Mouse (Mus musculus) left cerebral cortex, postnatal 4 days (tissue): ENCODE data around the gene Ccnk. TPM values are rescaled to one million over a fixed set of nuclear protein-coding genes. Genes with fewer than 3 reads are reported as not detected.
A peak's percentile ranks its signal among the peaks of the same experiment; 100 is the strongest.

ENCODE experiments used
- DNase-seq: peaks from one replicate; pipeline ENCODE4 v3.0.0-alpha.2; 2022
- intact Hi-C: fragments of 180-260 bp; cut with DNase I; formaldehyde crosslinking; loops from one replicate; pipeline ENCODE4 v1.15.1; 2025
- total RNA-seq, 2 experiments: library from RNA; stranded (reverse); gene quantifications; 2 replicates each; pipeline ENCODE4 v1.2.3; 2021

Ccnk gene
- 10 to 100 TPM; 39.0 to 40.2 TPM for total RNA-seq

DNA sequence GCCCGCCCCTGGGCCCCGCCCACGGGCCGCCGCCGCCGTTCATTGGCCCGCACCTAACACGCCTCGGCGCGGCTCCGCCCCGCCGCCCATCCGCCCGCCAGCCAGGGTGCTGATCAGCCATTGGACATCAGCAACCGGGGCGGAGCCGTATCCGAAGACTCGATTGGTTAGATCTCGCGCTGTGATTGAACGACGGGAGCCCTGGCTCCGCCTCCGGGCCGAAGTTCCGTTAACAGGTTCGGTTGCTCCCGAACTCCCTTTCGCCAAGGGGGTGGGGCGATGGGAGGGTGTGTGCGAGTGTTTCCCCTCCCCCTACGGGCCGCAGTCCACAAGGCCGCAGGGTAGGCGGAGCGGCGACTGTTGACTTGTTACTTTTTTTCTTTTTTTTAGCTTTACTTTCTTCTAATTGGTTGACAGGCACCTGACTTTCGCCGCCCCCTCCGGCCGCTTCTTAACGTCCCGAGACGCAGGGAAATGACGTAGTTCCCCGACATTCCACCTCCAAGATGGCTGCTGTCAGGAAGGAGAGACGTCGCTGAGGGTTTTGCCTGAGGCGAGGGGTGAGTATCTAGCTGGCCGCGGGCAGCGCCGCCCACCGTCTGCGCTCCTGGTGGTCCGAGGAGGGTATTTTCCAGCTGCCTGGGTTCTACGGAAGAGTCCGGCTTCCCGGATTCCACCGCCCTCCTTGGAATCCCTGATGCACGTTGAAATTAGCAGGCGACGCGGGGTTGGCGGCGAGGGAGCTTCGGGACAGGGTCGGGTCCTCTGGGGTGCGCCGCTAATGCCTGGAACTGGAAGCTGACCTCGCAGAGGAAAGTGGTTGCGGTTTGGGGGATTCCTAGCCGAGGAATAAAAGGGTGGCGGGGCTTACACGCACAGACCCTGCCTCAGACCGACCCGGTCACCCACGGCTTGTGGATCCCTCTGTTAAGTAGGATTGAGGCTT is at the start of gene Ccnk:
Gene Ccnk (plus strand): TSS at position 259 of the 946 bp plus-strand sequence.
- DNase-seq = peak; percentile 99
- intact Hi-C loops = no loop called here

DNA sequence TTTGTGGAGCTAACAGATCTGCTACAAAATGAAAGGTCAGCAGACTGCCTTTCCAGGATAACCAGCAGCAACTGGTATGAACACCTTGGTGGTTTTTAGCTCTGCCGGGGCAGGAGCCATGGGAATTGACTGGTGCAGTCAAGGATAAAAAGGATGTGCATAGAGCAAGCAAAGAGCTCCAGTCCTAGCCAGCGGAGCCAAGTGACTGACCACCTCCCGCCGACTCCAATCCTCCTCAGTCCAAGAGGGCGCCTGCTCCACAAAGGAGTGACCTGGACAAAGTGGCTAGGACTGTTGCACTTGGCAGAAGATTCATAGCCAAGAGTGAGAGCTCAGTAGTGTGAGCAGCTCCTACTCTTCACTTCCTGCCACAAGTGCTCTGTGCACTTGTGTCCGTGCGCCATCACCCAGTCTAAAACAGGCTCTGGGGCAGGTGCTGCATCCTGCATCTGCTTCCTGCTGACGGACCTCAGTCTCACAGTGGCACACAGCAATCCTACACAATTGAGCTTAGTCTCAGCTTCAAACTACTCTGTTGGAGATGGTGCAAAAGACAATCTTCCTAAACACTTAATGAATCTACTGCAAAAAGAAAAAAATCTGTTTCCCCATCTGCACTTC is 46.8 kb upstream of the Ccnk start:
- intact Hi-C loops = no loop called here
- DNase-seq = no peak

DNA sequence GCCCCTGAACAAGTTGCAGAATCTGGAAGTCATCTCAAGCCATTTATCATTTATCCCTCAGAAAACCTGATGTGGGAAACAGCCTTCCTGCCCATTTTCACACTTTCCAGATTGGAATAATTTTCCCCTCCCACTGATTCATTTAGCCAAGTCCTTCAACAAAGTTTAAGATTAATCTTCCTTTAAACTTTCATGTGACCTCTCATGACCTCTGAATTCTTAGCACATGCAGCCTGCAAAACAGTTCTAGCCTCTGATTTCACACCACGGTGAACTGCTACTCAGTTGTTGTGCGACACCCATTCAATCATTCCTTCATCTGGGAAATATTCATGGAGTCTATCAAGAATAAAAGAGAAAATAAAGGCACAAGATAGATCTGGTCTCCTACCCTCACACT is 46.2 kb upstream of the Ccnk start:
- DNase-seq = no peak
- intact Hi-C loops = no loop called here

DNA sequence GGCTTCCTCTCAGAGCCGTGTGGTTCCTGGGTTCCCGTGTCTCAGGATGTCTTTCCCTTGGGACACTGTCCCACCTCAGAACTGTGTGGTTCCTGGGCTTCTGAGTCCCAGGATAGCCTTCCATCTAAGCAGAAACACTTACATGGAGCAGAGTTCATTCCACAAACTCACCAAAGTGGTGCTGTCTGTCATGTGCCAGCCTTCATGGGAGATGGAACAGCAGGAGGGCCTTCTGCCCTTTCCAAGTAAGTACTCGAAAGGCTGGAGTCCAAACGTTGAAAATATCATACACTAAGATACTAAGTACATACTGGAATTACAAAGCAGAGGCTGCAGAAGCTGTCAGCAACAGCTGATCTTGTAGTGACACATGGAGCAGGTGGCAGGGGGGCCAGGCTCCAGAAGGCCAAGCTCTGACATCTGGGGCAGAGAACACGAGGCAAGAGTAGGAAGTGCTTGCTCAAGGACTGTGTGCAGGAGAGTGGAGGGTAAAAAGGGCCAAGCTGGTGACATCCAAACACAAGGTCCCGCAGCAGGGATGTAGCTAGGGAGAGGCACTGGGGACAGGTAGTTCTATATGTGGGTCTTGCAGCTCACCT is 43.7 kb upstream of the Ccnk start:
- no peak for DNase-seq
- intact Hi-C loops = no loop called here

DNA sequence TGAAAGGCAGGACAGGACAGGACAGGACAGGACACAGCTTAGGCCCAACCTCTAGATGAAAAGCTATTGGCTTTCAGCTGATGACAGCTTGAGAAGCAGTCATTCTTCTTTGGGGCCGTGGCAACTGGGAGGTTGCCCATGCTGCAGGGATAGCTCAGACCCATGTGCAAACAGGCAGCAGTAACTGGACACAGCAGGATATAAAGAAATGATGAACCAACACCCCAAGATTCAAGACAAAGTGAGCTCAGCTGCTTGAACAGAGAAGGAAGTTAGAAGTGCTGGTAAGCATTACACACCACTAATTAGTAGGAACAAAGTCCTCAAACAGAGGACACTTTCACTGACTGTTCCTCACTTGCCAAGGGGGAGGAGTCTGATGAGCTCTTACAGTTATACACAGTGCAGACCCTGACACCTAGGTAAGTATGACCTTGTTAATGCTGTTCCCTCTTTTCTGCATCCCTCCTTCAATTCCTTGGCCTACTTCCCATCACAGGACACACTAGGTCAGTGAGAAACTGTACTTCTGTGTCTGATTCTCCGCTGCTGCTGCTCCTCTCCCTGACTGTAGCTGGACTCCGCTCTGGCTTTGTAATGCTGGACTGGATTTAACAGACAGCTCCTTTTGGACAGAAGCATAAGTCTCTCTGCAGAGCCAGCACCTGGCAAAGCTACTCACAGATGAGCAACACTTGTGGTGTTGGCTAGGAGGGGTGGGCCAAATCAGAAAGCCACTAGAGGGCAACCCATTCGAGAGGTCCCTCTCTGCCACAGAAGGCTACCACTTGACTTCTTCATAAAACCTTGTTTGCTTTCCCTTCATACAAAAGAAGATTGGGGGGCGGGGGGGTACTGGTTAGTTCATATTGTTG is 35.5 kb upstream of the Ccnk start:
- DNase-seq = peak; percentile 17
- intact Hi-C loops = no loop called here

DNA sequence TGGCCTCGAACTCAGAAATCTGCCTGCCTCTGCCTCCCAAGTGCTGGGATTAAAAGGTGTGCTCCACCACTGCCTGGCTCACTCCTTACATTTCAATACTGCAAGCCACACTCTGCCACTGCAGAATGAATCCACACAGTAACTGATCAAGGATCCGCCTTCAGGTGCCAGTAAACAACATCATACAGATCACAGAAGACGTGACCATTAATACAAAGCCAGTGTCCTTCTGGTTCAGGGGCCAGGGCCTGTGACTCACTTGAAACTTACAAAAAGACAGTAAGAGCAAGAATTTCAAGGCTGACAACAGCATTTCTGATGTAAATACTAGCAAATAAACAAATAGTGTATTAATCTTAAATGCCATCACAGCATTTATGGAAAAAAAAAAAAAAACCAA is 34.2 kb upstream of the Ccnk start:
- DNase-seq = no peak
- intact Hi-C loops = no loop called here

DNA sequence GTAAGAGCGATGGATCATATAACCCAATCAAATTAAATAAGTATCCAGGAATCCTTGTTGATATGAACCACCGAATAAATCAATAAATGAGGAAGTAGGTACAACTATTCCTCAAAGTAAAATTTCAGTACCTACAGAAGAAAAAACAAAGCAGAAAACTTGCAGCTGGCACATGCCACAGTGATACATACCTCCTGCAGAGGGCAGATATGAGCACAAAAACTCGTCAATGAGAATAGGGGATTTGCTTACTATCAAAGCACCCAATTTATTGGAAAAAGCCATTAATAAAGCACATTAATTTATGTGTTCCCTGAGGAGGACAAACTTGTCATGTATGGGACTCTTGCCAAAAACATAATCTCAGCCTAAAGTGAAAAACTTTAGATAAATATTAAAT is 29.6 kb upstream of the Ccnk start:
- intact Hi-C loops = no loop called here
- no peak for DNase-seq

DNA sequence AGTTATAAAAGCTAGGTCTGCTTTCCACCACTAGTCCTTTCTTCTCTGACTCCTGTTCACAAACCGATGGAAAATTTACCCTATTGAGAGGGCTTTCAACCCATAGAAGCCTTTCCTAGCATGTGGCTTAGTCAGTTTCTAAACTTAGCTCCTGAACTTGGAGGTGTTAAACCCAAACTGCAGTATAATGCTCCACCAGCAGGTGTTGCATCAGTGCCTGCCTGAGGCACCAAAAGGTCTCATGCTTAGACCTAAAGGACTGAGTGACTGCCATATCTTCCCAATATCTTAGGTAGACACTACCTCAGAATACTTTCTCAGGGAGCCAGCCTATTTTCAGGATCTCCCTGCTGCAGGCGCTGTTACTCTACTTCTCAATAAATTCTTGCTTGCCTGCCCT is 26.6 kb upstream of the Ccnk start:
- intact Hi-C loops = no loop called here
- no peak for DNase-seq

DNA sequence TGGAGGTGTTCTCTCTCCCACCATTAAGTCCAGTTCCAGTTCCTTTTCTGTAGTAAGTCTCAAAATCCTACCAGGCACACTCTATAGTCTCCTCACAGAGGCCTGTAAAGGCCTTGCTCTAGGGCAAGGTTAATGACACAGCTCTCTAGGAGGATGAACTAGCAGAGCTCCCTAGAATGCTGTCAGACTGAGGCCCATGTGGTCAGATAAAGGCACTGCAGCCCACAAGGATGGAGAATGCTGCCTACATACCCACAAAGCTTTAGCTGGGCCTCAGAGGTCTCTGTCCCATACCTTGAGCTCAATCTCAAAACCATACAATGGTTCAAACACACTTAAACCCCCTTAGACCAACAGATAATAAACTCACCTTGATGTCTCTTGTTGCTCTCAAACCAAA is 19.5 kb upstream of the Ccnk start:
- DNase-seq = no peak
- intact Hi-C loops = no loop called here

DNA sequence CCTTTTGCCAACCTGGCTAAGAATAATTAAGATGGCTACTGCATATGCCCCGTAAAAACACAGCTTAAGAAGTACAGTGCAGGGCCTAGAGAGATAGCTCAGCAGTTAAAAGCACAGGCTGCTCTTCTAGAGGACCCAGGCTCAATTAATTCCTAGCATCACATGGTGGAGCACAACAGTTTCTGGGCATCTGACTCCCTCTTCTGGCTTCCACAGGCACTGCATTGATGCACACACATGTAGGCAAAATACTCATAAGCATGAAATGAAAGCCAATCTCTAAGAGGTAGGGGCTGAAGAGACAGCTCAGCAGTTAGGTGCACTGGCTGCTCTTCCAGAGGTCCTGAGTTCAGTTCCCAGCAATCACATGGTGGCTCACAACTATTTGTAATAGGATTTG is 17.3 kb upstream of the Ccnk start:
- intact Hi-C loops = no loop called here
- peak; percentile 12 for DNase-seq

DNA sequence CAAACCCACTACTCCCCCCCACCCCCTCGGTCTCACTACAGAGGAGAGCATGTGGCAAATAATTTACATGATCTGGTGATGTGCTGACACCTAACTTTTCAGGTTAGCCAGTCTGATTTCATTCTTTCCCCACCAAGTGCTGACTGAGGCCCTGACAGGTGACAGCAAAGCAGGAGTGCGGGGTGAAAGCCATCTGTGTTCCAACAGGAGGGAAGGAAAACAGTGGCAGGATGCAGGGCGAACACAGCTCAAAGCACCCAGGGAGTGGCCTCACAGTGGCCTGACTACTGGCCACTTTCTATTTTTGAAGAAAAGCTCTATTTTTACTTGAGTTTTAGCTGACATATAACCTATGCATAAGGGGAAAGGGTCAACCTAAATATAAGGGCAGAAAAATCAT is 15.7 kb upstream of the Ccnk start:
- no peak for DNase-seq
- intact Hi-C loops = no loop called here

DNA sequence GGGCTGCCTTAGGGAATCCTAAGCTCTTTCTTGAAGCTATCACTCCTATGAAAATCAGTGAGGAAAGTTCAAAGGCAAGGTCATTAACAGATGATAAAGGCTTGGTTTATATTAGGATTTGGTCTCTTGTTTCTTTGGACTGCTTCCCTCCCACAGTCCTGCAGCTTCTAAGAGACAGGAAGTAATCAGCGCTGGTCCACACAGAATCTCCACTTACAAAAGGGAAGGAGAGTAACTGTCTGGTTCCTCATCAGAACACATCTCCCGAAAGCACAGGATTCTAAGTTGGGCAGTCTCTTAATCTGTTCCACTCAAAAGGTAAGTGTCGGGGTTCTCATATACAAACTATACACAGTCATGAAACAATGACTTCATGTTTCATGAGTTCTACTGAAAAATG is 10.5 kb upstream of the Ccnk start:
- intact Hi-C loops = no loop called here
- DNase-seq = no peak

DNA sequence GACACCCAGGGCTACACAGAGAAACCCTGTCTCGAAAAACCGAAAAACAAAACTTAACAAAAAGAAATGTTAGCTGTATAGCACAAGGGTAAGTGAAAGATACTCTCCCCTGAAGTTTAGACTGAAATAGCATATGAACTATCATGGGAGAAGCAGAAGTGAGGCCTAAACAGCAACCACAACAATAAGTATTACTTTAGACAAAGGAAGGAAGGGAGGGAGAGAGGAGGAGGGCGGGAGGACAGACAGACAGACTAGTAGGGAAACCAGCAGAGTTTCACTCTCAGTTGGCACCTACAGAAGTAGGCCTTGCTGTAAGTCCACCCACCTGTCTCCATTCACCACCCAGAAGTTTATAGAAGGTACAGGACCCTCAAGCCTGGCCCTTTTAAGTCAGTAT is 8.9 kb upstream of the Ccnk start:
- intact Hi-C loops = no loop called here

DNA sequence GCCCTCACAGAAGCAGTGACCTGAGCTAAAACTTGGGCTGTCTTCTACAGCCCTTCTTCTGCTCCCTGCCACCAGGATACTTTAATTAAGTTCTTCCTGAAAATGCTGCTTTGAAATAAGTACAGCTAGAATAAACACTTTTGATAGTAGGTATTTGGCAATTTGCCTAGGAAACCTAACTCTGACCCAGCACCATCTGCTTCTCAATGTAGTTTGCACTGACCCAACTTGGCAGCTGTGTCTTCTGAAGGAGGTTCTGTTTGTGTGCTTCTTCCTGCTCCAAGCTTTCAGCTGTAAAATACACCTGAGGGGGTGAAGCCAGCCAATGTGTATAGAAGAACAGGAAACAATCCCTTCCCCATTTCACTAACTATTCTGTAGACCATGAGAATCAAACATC is 8.0 kb upstream of the Ccnk start:
- intact Hi-C loops = no loop called here
- no peak for DNase-seq

More for the DNA sequence above, 8.9 kb upstream of the Ccnk start:
- no peak for DNase-seq

DNA sequence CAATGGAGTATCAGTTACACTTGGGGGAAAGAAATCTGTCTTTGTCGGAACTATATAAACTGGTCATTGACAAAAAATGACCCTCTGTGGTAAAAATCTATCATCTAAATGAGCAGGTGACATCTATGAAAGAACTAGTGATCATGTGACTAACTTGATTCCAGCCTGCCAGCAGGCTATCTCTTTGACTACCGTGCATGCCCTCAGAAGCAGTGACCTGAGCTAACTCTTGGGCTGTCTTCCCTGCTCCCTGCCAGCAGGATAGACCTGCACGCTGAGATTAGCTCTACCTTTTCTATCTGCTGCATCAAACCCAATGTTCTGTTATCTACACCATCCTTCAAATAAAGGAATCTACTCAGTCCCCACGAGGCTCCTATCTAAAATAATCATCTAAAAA is 6.7 kb upstream of the Ccnk start:
- DNase-seq = no peak
- intact Hi-C loops = no loop called here

DNA sequence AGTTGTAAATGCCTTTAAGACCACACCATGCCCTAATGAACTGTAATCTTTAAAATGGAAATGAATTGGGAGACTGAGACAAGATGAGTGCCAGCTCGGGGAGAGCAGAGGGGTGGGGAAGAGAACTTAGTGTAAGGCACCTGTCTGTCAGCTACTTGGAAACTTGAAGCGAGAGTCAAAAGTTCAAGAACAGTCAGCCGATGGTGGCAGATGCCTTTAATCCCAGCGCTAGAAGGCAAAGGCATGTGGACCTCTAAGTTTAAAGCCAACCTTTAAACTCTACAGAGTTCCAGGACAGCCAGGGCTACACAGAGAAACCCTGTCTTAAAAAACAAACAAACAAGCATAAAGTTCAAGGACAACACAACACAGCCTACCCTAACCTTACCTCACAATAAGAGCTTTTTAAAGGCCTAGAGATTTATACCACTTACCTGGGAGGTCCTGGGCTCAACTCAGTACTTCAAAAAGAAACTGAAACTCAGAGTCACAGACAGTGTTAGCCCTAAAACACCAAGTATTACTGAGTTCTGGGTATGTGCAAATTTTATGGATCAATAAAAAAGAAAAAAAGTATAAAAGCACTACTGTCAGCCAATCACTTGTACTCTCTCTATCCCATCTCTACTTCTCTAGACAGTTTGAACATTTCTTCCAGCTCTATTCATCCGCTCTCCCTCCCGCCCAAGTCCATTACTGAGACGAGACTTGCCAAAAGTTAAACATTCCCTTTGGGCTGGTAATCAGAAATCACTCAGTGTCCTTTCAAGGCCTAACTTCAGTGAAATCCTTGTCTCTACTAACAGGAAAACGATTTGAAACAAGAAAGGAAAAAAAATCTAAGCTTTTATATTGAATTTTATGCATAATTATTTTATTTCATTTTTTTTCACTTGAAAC is 4.5 kb upstream of the Ccnk start:
- no peak for DNase-seq
- intact Hi-C loops = no loop called here

DNA sequence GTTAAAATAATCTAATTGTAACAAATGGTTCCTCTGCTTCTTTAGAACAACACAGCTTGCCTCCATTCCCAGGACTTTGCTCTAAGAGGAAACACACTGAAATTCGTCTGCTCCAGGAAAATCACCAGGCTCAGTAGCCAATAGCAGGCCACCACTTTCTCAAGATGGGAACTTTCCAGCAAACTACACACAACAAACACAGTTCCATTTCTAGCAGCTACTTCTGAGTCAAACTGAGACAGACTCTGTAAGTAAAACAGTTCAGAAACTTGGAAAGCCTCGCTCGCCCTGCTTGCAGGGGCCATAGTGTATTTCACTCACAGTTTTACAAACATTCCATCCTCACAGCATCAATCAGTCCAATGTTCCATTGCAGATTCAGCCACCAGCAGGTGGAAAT is 3.0 kb upstream of the Ccnk start:
- DNase-seq = no peak
- intact Hi-C loops = no loop called here

DNA sequence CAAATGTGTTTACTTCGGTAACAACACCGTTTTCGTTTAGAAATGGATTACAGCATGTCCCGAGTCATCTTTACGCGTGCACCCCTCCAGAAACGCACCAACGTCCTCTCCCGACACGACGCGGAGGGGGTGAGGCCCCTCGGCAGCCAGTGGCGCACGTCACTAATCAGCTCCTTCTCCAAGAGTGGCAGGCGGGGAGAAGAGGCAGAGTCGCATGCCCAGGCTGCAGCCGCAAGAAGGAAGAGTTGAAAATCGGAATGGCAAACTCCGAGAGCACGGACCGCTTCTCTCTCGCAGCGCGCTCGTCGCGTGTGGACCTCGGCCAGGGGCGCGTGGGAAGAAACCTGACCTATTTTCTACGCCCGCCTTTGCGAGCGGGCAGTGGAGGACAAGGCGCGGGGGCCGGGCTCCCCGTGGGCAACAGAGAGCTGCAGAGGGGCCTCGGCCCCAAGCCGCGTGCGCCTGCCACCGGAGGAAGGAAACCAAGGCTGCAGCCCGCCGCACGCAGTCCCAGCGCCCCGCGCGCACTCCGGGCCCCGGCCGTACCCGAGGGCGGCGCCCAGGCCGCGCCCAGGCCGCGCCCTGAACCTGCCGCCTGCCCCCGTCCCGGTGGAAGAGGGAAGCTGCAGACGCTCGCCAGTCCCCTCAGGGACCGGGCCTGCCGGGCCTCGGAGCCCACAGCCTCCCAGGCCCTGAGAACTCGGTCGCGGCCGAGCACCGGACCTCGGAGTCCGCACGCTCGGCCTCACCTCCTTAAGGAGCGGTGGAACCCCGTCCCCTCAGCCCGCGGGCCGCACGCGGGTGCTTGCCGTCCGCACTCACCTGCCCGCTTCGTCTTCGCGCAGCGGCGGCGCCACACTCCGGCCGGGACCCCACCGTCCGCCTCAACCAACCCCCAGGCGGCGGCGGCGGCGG is 791 bp upstream of the Ccnk start:
- intact Hi-C loops = no loop called here
- peak; percentile 50 for DNase-seq

DNA sequence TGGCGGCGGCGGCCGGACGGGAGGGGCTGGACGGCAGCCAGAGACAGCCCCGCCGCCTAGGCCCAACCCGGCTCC is 296 bp upstream of the Ccnk start, which contains the start of gene Setd3:
Gene Setd3 (minus strand): TSS at position 69 of the 75 bp plus-strand sequence.
- intact Hi-C loops = no loop called here
- no peak for DNase-seq
